Mouse (Mus musculus) embryo, embryonic 11.5 days (tissue): ENCODE data around the gene Plekhm1.

Source experiments
- DNase-seq: peaks from one replicate; pipeline ENCODE4 v3.0.0-alpha.2; 2012; ENCODE audit warnings: low read depth, low spot score

Gene Plekhm1

DNA sequence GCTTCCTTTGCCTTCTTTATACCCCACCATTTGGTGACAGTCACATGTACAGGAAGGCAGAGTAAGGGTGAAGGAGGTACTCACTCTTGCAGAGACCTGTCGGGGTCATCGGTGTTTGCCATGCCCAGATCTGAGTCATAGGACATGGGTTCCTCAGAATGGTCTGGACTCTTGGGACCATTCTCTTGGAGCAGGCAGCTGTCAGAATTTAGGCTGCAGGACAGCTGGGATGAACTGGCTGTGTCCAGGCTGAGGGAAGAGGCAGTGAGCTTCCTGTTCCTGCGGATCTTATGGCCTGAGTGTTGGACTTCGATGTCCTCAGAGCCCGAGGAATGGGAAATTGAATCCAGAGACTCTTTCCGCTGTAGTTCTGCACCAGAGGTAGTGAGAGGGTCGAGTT, 17.9 kb downstream of the Plekhm1 start:
- no peak for DNase-seq

DNA sequence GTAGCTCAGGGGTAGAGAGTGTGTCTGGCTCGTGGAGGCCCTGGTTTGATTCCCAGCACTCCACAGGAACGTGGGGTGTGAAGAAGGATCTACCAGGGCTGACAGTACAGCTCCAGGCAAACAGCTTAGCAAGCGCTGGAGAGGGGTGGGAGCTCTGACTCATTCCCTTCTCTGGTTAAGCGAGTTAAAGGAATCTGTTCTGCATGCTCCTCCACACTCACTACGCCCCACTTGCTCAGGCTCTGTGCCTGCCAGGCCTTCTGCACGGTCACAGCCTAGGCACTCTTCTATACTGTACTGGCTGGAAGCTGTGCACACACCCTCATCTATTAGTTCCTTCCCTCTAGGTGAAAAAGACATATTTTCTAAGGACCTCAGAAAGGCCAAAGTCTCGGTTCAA, 18.5 kb downstream of the Plekhm1 start:
- no peak for DNase-seq

DNA sequence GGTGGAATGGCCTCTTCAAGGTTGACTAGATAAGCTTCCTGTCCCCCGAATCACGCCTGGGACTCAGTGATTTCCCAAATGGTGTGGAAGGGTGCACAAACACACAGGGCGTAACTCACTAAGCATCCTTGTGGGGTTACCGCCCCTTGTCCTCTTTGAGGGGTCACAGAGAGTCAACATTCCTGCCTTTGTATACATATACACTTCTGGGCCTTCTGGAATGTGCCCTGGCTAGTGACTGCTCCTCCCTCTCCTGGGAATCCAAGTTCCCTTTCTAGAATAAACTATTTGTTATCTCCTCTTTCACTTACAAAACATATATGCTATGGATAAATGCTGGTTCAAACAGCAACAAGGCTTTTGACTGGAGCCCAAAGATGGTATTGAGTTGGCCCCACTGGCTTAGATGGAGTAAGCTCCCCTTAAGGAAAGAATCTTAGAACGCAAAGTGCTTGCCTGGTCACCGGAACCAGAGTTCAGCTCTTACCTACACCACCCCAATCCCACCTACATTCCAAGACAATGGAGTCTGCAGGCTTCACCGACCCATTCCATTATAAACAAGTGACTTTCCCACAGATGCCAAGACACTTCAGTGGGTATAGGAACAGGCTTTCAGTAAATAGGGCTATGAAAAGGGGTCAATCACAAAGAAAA, 24.5 kb downstream of the Plekhm1 start:
- no peak for DNase-seq

DNA sequence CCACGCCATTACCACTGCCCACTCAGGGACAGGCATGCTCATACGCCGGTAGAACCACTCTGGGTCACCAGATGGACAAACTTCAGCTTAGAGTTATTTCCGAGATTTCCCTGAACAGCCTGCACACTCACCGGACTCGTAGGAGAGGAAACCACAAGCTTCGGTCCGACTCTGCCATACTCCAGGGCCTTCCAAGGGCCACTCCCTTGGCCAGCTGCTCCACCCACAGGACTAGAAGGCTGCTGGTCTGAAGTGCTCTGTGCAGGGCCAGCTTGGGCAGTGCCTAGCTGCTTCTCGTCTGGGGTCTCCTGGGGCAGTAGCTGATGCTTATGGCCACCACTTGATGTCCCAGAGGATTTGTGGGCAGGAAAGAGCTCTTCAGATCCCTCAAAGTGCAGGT, 25.7 kb downstream of the Plekhm1 start:
- no peak for DNase-seq

DNA sequence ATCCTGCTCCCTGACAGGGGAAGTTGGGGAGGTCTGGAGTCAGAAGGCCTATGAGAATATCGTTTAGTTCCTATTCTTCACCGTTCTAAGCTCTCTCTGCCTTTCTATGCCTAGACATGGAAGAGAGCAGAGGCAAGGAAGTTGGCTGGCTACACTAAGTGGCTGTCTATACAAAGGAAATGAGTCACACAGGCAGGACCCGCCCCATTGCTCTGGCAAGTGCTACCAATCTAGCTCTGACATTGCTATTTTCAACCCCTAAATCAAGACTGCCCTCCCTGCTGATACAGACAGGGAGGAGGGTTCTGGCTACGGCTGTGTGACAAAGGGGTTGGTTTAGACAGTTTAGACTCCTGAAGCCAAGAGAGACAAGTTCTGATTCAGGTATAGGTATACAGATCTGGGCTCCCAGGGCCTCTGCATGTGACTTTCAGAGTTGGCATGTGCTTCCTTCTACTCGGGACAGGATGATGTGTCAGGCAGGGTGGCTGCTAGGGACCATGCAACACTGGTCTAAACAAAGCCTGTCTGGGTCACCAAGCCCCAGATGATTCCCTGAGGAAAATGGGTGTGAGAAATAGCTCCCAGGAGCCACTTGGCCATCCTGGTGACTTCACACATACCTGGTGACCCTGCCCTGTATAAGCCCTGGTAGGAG, 30.4 kb downstream of the Plekhm1 start:
- DNase-seq: no peak

DNA sequence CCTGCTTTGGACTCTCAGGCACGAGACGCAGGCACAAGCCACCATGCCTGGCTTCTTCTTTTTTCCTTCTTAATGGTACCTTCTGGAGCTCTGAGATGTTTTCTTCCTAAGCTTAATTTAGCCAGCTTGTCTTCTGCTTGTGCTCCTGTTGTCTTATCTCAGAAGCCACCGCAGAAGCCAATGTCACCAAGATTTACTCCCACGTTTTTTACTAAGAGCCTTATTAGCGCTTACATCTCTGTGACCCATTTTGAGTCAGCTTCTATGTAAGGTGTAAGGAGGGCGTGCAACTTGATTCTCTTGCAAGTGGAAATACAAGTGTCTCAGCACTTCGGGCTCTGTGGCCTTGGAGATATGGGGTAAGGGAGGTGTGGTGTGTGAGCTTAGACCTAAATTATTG, 31.0 kb downstream of the Plekhm1 start:
- no peak for DNase-seq

DNA sequence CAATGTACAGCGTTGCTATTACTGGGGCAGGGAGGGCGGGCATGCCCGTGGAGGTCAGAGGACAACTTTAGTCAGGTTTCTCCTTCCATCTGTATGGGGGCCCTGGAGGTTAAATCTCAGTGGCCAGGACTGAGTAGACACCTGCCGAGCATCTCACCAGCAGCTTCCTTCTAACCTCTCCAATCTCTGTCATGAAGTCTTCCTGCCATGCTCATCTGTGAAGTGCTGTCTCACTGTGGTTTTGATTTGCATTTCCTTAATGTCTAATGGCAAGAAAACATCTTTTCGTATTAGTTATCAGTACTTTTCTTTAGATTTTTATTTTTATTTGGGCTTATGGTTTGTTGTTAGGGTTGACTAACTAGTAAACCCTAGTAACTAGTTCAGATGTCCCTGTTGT, 32.0 kb downstream of the Plekhm1 start:
- DNase-seq: no peak

DNA sequence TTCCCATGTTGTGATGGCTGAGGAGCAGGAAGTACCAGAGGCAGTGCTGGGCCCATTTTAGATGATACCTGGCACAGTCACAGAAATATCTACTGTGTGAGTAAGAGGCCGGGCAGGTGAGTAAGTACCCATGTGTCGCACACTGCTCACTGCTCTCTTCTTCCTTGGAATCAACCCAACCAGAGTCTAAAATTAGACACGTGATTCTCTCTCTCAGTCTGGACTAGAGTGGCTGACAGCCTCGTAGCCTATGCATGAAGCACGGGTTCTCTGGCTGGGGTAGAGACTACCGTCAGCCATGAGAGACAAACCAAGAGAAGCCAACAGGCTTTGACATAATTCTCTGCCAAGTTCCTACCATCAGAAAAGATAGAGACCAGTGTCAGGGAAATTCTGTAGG, 34.1 kb downstream of the Plekhm1 start:
- DNase-seq: no peak

DNA sequence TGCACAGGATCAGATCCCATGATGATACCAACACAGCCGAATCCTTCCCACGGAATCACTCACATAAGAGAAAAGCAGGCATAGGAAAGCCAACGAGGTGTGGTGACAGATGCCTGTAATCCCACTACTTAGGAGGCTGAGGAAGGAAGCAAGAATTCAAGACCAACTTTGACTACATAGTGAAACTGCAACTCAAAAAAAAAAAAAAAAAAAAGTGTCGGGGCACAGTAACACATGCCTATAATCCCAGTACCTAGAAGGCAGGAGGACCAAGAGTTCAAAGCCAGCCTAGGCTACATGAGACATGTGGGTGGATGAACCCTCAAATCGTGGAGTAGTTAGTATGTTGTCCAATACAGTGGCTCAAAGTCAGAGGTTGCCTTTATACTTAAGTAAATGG, 36.7 kb downstream of the Plekhm1 start:
- no peak for DNase-seq

DNA sequence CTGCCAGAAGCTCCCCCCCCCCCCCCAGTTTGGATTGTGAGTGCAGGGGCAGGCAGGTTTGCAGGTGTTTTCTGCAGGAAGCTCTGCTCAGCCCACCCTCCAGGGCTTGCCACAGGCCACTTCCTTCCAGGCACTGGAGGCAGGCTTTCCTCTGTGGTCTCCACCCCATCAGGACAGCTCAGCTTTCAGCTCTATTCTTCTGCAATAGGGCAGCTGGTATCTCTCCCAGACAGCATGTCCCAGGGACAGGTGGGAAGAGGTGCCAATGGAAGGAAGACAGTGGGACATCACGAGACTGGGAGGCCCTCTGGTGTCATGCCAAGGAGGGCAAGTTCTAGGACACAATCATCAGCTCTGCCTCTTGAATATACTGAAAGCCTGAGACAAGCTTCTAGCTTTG, 37.2 kb downstream of the Plekhm1 start:
- no peak for DNase-seq

DNA sequence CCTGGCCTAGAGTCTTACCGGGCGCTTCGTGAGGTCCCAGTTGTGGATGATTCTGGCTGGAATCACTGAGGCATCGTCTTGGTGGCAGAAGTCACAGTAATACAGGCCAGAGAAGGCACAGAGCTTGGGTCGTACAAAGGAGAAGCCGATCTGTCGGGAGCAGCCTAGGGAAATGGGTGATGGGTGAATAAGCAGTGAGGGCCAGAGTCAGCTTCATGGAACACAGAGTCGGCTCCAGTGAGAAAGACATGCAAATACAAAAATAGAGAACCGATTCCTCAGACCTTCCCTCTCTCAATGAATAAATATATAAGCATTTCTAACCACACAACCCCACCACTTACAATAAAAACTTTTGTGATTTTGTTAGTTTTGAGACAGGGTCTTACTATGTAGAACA, 38.6 kb downstream of the Plekhm1 start:
- no peak for DNase-seq

DNA sequence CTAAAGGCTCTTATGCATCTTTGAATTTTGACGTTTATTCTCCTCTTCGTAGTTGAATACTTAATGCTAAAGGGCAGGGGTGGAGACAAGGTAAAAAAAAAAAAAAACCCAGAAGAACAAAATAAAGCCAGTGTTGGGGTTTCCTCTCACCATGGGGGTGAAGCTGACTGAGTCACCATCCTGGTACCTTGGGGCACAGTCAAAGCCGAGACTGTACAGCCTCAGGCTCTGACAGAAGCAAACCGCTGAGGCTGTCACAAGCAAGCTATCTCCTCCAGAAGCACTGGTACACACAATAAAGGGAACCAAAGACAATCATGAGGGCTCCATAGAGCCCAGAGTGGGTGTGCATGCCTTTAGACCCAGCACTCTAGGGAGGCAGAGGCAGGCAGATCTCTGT, 39.9 kb downstream of the Plekhm1 start:
- no peak for DNase-seq

DNA sequence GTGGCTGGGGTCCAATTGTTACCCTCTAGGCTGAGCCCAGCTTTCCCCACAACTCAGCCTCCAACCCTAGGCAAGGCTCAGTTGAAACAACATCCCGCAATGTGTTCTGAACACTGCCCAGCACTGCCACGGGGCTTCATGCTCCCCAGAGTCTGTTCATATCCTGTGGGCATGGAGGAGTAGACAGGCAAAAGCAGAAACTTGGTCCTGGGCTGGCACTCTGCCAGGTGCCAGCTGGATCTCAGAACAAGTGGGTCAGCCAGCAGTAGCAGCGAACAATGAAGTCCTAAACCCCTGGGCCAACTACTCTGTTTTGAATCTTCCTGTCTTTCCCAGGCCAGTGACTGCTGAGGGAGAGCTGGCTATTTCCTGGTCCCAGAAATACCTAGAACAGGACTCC, 40.4 kb downstream of the Plekhm1 start:
- no peak for DNase-seq

DNA sequence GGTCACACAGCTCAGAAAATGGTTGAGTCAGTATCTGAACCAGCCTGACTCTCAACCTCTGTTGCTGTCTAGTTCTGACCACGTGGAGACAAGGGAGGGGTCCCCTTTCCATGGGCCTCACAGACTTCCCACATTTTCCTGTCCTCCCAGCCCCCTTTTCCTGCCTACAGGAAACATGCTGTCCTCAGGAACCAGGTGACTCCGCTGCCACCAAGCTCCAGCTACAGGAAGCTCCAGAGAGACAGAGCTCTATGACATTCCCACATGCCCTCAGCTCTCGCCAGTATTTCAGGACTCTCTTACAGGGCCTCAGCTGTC, 41.3 kb downstream of the Plekhm1 start:
- no peak for DNase-seq

DNA sequence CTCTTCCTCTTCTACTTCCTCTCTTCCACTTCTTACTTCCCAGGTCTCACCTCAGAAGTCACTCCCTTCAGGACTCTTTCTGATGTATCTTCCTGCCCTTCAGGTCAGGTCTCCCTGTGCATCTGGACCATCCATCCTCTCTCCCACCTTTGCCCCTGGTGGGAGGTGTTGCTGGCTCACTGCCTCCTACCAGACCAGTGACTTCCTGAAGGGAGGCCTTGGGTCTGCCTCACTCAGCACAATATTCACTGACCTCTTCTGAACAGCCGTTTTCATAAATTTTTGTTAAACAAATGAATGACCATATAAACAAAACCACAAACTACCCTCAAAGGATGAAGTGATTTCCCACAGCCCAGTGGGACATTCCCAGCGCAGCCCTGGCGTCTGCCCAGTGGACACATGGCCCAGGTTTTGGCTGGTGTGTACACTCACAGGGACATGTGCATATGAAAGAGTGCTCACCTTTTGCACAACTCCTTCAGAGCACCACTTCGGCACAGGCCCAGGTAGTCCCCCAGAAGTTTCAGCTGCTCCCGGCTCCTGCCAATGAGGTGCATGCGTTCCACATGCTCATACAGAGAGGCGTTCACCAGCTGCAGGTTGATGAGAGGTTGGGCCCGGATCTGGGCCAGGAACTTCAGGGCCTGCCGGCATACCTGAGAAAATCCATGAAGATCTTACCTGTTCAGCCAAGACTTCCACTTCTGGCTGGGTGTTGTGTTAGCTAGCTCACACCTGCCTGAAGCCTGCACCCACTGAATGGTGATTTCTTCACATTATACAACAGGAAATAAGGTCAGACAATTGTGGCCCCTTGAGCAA, 41.9 kb downstream of the Plekhm1 start:
- DNase-seq: no peak

DNA sequence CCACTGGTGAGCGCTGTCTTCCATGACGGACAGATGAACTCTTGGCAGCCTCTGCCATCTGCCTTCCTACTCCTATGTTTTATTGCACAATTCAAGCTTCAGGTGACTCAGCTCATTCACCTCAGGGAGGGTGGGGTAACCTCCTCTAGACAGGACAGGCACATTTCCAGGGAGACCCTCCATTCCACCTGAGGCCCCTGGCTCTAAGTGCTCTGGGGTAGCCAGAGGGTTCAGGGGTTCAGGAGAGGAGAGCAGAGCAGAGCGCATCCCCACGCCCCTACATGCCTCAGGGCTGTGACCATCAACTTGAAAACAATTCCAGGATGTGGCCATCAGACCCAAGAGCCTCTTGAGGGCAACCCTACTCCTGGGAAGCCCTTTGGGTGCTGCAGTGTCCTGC, 47.0 kb downstream of the Plekhm1 start:
- DNase-seq: no peak

DNA sequence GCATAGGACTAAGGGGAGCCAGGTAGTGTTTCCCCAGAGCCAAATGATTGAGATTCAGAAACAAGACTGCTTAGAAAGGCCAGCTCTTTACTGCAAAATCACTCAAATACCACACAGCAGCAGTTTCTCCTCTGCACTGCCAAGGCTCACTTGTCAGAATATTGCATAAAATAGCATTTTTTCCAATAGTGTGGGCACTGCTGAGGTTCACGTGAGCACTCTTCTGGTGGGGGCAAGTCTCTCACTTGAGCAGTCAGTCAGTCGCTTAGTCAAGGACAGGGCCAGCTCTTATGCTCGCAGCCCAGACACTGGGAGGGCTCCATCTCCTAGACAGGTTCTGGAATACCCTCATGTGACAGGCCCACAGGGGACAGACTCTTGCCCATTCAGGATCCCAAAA, 47.5 kb downstream of the Plekhm1 start:
- DNase-seq: no peak

DNA sequence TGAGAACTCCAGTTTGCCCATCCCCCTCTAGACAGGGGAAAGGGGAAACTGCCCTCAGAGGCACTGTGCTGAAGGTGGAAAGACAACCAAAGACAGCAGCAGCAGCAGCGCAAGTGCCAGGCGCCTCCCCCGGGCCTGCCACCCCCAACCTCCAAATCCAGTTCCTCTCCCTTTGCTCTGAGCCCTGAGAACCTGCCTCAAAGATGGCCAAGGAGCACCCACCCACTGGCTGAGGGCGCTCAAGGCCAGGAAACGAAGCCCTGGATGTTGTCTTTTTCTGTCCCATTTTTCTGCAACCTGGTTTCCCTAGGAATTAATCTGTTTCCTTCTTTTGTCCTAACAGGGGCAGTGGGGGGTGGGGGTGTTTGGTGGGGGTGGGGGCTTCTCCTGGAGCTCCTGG, 48.2 kb downstream of the Plekhm1 start:
- no peak for DNase-seq

DNA sequence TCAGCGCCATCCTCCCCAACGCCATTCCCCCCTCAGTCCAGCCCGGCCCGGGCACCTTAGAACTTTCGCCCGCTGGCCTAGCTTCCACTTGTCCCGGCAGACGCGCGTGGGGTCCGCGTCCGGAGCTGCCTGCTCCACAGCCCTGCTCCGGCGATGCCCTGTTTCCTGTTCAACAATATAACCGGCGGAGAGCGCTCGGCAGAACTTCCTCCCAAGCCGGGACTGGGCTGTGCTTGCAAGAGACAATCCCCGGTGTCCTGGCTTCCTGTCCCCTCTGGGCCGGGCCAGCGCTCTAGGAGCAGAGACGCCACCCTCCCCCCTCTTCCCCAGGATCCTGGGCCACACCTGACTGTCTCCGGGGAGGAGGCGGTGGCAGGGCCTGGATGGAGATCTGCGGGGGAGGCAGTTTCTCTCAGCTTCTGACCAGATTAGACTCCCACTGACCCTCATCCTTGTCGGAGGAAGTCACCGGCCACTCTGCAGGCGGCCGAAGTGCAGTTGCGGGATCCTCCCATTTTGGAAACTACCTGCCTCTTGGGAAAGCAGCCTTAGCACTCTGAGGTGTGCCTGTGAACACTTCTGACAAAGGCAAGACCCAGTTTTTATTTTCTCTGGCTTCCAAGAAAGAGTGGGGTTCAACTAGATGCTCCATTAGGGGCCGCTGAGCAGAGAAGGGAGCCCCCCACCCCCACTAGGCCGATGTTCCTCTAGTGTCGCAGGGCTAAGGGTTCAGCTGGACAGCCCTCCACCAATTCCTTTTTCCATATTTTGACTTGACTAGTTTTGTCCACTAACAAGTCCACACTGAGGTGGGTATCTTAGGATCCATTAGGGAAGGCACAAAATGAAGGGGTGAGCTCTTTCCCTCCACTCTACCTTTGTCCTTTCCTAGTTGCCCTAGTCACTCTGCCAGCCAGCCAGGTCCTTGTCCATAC, 49.0 kb downstream of the Plekhm1 start, which contains the start of gene Arhgap27:
Gene Arhgap27 (minus strand): TSS at position 479 of the 935 bp plus-strand sequence.
- no peak for DNase-seq

DNA sequence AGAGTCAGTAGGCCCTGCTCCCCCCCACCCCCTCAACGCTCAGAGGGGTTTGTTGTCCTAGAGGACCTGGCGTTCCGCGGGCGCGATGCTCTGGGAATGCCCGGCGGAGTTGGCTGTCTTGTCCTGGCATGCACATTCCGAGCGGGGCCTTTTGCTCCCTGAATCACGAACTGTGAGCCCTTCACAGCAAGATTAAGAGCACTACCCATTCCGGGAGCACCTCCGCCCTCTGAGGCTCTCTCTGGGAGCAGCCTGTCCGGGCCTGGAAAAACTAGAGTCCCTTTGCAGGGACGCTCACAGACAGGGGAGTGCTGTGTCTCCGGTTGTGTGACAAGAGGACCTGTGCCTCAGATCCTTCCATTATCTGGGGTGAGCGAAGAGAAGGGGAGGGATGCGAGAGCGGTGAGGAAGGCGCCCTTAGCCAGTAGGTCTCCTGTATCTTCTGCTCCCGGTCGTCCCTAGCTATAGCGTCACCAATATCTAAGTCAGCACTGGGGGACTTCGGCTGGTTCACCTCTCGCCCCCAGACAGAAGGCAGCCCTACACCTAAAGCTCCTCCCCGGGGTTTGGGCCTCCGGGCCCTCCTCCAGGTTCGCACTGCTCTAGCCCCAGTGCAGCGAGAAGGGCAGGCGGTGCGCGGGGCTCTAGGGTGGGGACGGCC, 49.8 kb downstream of the Plekhm1 start:
- no peak for DNase-seq

DNA sequence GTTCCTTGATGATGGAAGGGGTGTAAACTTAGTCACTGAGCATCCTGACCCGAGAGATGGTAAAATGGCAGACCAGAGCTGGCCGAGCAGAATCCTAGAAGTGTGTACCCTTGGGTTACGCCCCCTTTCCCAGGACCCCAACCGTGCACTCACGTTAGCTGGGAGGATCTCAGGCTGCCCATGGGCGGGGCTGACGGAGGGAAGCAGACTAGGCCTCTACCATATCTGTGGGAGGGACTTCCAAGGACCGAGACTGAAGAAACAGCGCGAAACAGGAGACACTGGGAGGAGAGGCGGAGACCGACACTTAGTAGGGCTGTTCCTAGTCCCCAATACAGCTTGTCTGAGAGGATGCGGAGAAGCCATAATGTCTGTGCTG, 50.4 kb downstream of the Plekhm1 start:
- DNase-seq: no peak
